Mouse (Mus musculus) yolk sac, embryonic 10.5 days (tissue): Measurements from ENCODE around the gene Dlk1.
"Not testable (repeated sequence)": the region's sequence is repeated elsewhere in the genome, so short reads cannot be mapped to it uniquely, and the experiment has no call there.

Experiments
- DNase-seq: peaks from one replicate; pipeline ENCODE4 v3.0.0-alpha.2; 2017; ENCODE audit warnings: low spot score

Dlk1 gene

GRCm38 (mm10) chr12:109439974-109440373 lies 12.6 kb upstream of the Dlk1 start:
- DNase-seq = no peak

- DNase-seq = no peak
Observed at GRCm38 (mm10) chr12:109441366-109441765, 11.3 kb upstream of the Dlk1 start.

- no peak for DNase-seq
Observed at GRCm38 (mm10) chr12:109442115-109442514, 10.5 kb upstream of the Dlk1 start.

- no peak for DNase-seq
Observed at GRCm38 (mm10) chr12:109443276-109443675, 9.3 kb upstream of the Dlk1 start.

GRCm38 (mm10) chr12:109444999-109445398 lies 7.6 kb upstream of the Dlk1 start:
- DNase-seq = no peak

- DNase-seq = peak; percentile 37
Observed at GRCm38 (mm10) chr12:109445499-109446235, 7.0 kb upstream of the Dlk1 start.

- DNase-seq = no peak
Observed at GRCm38 (mm10) chr12:109446236-109446941, 6.2 kb upstream of the Dlk1 start.

- DNase-seq = peak; percentile 86
Observed at GRCm38 (mm10) chr12:109449421-109450411, 2.9 kb upstream of the Dlk1 start.

- DNase-seq = peak; percentile 67
Observed at GRCm38 (mm10) chr12:109453065-109453997, 708 bp downstream of the Dlk1 start.

GRCm38 (mm10) chr12:109454137-109454536 lies 1.5 kb downstream of the Dlk1 start:
- no peak for DNase-seq

GRCm38 (mm10) chr12:109456531-109457202 lies 4.0 kb downstream of the Dlk1 start:
- no peak for DNase-seq

GRCm38 (mm10) chr12:109457836-109458235 lies 5.2 kb downstream of the Dlk1 start:
- DNase-seq = no peak

- no peak for DNase-seq
Observed at GRCm38 (mm10) chr12:109458896-109459295, 6.3 kb downstream of the Dlk1 start.

- no peak for DNase-seq
Observed at GRCm38 (mm10) chr12:109459481-109460401, 7.1 kb downstream of the Dlk1 start.

GRCm38 (mm10) chr12:109462594-109462993 lies 10.0 kb downstream of the Dlk1 start:
- DNase-seq = no peak

- not testable (repeated sequence) for DNase-seq
Observed at GRCm38 (mm10) chr12:109467417-109467816, 14.8 kb downstream of the Dlk1 start.

GRCm38 (mm10) chr12:109469793-109470192 lies 17.2 kb downstream of the Dlk1 start:
- no peak for DNase-seq

- DNase-seq = no peak
Observed at GRCm38 (mm10) chr12:109472627-109473026, 20.0 kb downstream of the Dlk1 start.

GRCm38 (mm10) chr12:109473575-109473976 lies 21.0 kb downstream of the Dlk1 start:
- no peak for DNase-seq
